Mouse (Mus musculus) cerebellum, adult 2 months (tissue): Measurements from ENCODE around the gene Rab25.

Source experiments
- CTCF ChIP-seq: fragments of 200-500 bp; IDR thresholded peaks from 2 replicates; pipeline ENCODE4 v1.5.1; 2011; ENCODE audit warnings: low read depth, mild to moderate bottlenecking, control low read depth, low read length, moderate library complexity, borderline replicate concordance; ENCODE audit not compliant: insufficient read depth
- POLR2A ChIP-seq: fragments of 200-500 bp; IDR thresholded peaks from 2 replicates; pipeline ENCODE4 v1.6.1; 2011; ENCODE audit warnings: low read length, control low read depth, borderline replicate concordance; ENCODE audit not compliant: insufficient read depth

GRCm38 (mm10) chr3:88566536-88567061 lies 18.5 kb upstream of the Rab25 start:
- no peak for TF ChIP-seq POLR2A
- no peak for TF ChIP-seq CTCF
